9 mouse cellular contexts compared by ENCODE assay signal in genomic region chr1:97038548-97038947, GRCm38 (mm10).
A peak's percentile ranks its signal among the peaks of the same experiment; 100 is the strongest.
DNase-seq lines count a peak whose midpoint lies in the region; ATAC-seq and TF ChIP-seq lines count a peak whose summit lies in the region.
"Had no signal": no experiment of that assay in that cellular context is flagged by ENCODE, and none has a peak within 500 bp of the region (broad histone marks: within the 10 kb centered on the region; RNA-seq: fewer than 3 reads in every experiment).

No protein-coding gene starts in this region.

- peak; percentile 14 for DNase-seq in adrenal gland, postnatal 10 days
- DNase-seq in adrenal gland, postnatal 25 days: no peak
- DNase-seq in kidney, postnatal 4 days: peak; percentile 2 to 3
- DNase-seq in 3134 (ENCODE audit: extremely low read depth, insufficient read length, low spot score): peak; percentile 3
- DNase-seq in embryonic facial prominence, embryonic 14.5 days (ENCODE audit: low spot score): peak; percentile 67
- no peak for DNase-seq in stomach, postnatal 0 days (ENCODE audit: low spot score)
- no peak for DNase-seq in c-Kit-positive CD71-positive TER-119-positive erythroid progenitor cells, embryonic 14.5 days (ENCODE audit: low spot score)

- H3K4me2 ChIP-seq in kidney, embryonic 14.5 days (replicated peaks; ENCODE audit: low read depth, low read length): no peak overlapping the region
- no peak overlapping the region for H3K4me2 ChIP-seq in embryonic facial prominence, embryonic 14.5 days (ENCODE audit: low read depth, low read length)
- no peak overlapping the region for H3K4me2 ChIP-seq in stomach, postnatal 0 days (replicated peaks; ENCODE audit: low read depth)

- ATAC-seq in kidney, embryonic 14.5 days (ENCODE audit: low FRiP score, low TSS enrichment): no peak
- ATAC-seq in embryonic facial prominence, embryonic 14.5 days (ENCODE audit: low read depth): peak; percentile 63; the same call in 1 of the 2 replicates
- ATAC-seq in stomach, postnatal 0 days (ENCODE audit: low FRiP score, low TSS enrichment): no peak

- TF ChIP-seq CTCF in stomach, postnatal 0 days (IDR thresholded peaks at IDR 0.05; ENCODE audit: low read depth): peak; percentile 74

- no peak overlapping the region for H3K4me3 ChIP-seq in kidney, embryonic 14.5 days (ENCODE audit: low read length)
- no peak overlapping the region for H3K4me3 ChIP-seq in embryonic facial prominence, embryonic 14.5 days (ENCODE audit: low read depth, low read length)
- no peak overlapping the region for H3K4me3 ChIP-seq in stomach, postnatal 0 days (ENCODE audit: low read depth, low read length)
- H3K4me3 ChIP-seq: erythroblast, embryonic 14.5 days had no signal

- no peak overlapping the region for H3K27ac ChIP-seq in kidney, embryonic 14.5 days (ENCODE audit: low read depth, low read length)
- no peak overlapping the region for H3K27ac ChIP-seq in embryonic facial prominence, embryonic 14.5 days (replicated peaks; ENCODE audit: low read depth, low read length)
- no peak overlapping the region for H3K27ac ChIP-seq in stomach, postnatal 0 days (replicated peaks)

- H3K9me3 ChIP-seq in kidney, embryonic 14.5 days (ENCODE audit: control insufficient read depth, low read length): no peaks in the 10 kb centered on the region
- no peaks in the 10 kb centered on the region for H3K9me3 ChIP-seq in embryonic facial prominence, embryonic 14.5 days (ENCODE audit: control insufficient read depth, low read length)
- no peaks in the 10 kb centered on the region for H3K9me3 ChIP-seq in stomach, postnatal 0 days (ENCODE audit: control insufficient read depth, low read length)

- WGBS in kidney, embryonic 14.5 days: 12% methylated on average over 2 of the region's 2 CpGs
- 5% methylated on average over 2 of the region's 2 CpGs for WGBS in embryonic facial prominence, embryonic 14.5 days
- WGBS in stomach, postnatal 0 days: 4% methylated on average over 2 of the region's 2 CpGs

- no peaks in the 10 kb centered on the region for H3K36me3 ChIP-seq in kidney, embryonic 14.5 days (ENCODE audit: control insufficient read depth, insufficient read depth, low read length)
- H3K36me3 ChIP-seq in embryonic facial prominence, embryonic 14.5 days (ENCODE audit: control insufficient read depth, insufficient read depth, low read length): no peaks in the 10 kb centered on the region
- no peaks in the 10 kb centered on the region for H3K36me3 ChIP-seq in stomach, postnatal 0 days (ENCODE audit: control insufficient read depth, insufficient read depth, low read length)

- TF ChIP-seq EP300 in stomach, postnatal 0 days (optimal IDR thresholded peaks at IDR 0.05): no peak

- no peaks in the 10 kb centered on the region for H3K4me1 ChIP-seq in kidney, embryonic 14.5 days (ENCODE audit: control insufficient read depth, insufficient read depth, low read length)
- H3K4me1 ChIP-seq in embryonic facial prominence, embryonic 14.5 days (ENCODE audit: control insufficient read depth, insufficient read depth, low read length): no peaks in the 10 kb centered on the region
- H3K4me1 ChIP-seq in stomach, postnatal 0 days (replicated peaks; ENCODE audit: control insufficient read depth, insufficient read depth): no peaks in the 10 kb centered on the region

- H3K9ac ChIP-seq in kidney, embryonic 14.5 days (ENCODE audit: low read depth, low read length): no peak overlapping the region
- no peak overlapping the region for H3K9ac ChIP-seq in embryonic facial prominence, embryonic 14.5 days (ENCODE audit: low read depth, low read length)
- no peak overlapping the region for H3K9ac ChIP-seq in stomach, postnatal 0 days (ENCODE audit: low read length)

- H3K27me3 ChIP-seq in kidney, embryonic 14.5 days (ENCODE audit: control insufficient read depth, insufficient read depth, low read length): no peaks in the 10 kb centered on the region
- no peaks in the 10 kb centered on the region for H3K27me3 ChIP-seq in embryonic facial prominence, embryonic 14.5 days (replicated peaks; ENCODE audit: control insufficient read depth, insufficient read depth, low read length)
- no peaks in the 10 kb centered on the region for H3K27me3 ChIP-seq in stomach, postnatal 0 days (ENCODE audit: control insufficient read depth, insufficient read depth, low read length)

Comparison
In these comparisons a context has a peak if more than half of its experiments do, and no peak if none do; other contexts are left out.
1. DNase-seq: peak in adrenal gland, postnatal 10 days (single experiment), kidney, postnatal 4 days (2 of 2), 3134 (single experiment) and embryonic facial prominence, embryonic 14.5 days (single experiment); none in adrenal gland, postnatal 25 days (single experiment), stomach, postnatal 0 days (single experiment) and c-Kit-positive CD71-positive TER-119-positive erythroid progenitor cells, embryonic 14.5 days (single experiment).